Mouse (Mus musculus) midbrain, embryonic 16.5 days (tissue): ENCODE measurements at regions not wholly inside any gene's neighbourhood (a gene's known extent, or its start where the extent isn't known, plus 50 kb on each side); places are given as distances from the start of the nearest gene placed in this dataset.

Experiments used
- ATAC-seq: fragments of 200-750 bp; cut with Nextera tagmentation; 2 replicates; pipeline ENCODE4 v1.8.0; 2017; ENCODE audit warnings: moderate TSS enrichment
- H3K27ac ChIP-seq: fragments of 300-500 bp; sonication (generic); 2 replicates; pipeline ENCODE4 v1.5.1; 2014; ENCODE audit warnings: mild to moderate bottlenecking, low read length, mixed read lengths
- H3K27me3 ChIP-seq: fragments of 300-500 bp; sonication (generic); 2 replicates; pipeline ENCODE4 v1.6.1; 2014; ENCODE audit warnings: low read depth, low read length, mixed read lengths; ENCODE audit not compliant: control insufficient read depth, insufficient read depth
- H3K36me3 ChIP-seq: fragments of 300-500 bp; sonication (generic); 2 replicates; pipeline ENCODE4 v1.6.1; 2014; ENCODE audit warnings: mild to moderate bottlenecking, low read length, moderate library complexity, mixed read lengths; ENCODE audit not compliant: control insufficient read depth, insufficient read depth
- H3K4me1 ChIP-seq: fragments of 300-500 bp; sonication (generic); 2 replicates; pipeline ENCODE4 v1.6.1; 2014; ENCODE audit warnings: mild to moderate bottlenecking, low read length, mixed read lengths; ENCODE audit not compliant: control insufficient read depth, insufficient read depth
- H3K4me2 ChIP-seq: fragments of 300-500 bp; sonication (generic); 2 replicates; pipeline ENCODE4 v1.6.1; 2014; ENCODE audit warnings: mild to moderate bottlenecking, low read length, mixed read lengths
- H3K4me3 ChIP-seq: fragments of 300-500 bp; sonication (generic); 2 replicates; pipeline ENCODE4 v1.5.1; 2014; ENCODE audit warnings: low read depth, mild to moderate bottlenecking, low read length, moderate library complexity, mixed read lengths
- H3K9ac ChIP-seq: fragments of 300-500 bp; sonication (generic); 2 replicates; pipeline ENCODE4 v1.6.1; 2014; ENCODE audit warnings: low read depth, low read length, mixed read lengths
- H3K9me3 ChIP-seq: fragments of 300-500 bp; sonication (generic); replicated peaks from 2 replicates; pipeline ENCODE4 v1.6.1; 2014; ENCODE audit warnings: mild to moderate bottlenecking, low read length, mixed read lengths; ENCODE audit not compliant: control insufficient read depth, poor library complexity, severe bottlenecking
- WGBS: fragments of 180-500 bp; shearing (Covaris S2); extraction: QIAGEN DNeasy Blood & Tissue Kit; methylation state at CpG from one replicate; pipeline ENCODE4 v1.1.7; 2014; 5-methylcytosine and 5-hydroxymethylcytosine counted together

- H3K4me1 ChIP-seq = peaks cover 13% of the 10 kb centered on the region
- WGBS = 94% methylated on average over 4 of the region's 4 CpGs
Observed at GRCm38 (mm10) chr13:54311327-54312026, 59.7 kb upstream of the Cplx2 start.

GRCm38 (mm10) chr13:54312405-54313185 is 58.6 kb upstream of the Cplx2 start:
- no peak for ATAC-seq
- no peaks in the 10 kb centered on the region for H3K9me3 ChIP-seq
- peaks cover 11% of the 10 kb centered on the region for H3K4me1 ChIP-seq
- 86% methylated on average over 18 of the region's 18 CpGs for WGBS
- no peak overlapping the region for H3K4me3 ChIP-seq
- no peaks in the 10 kb centered on the region for H3K27me3 ChIP-seq
- no peak overlapping the region for H3K9ac ChIP-seq
- no peak overlapping the region for H3K27ac ChIP-seq
- no peak overlapping the region for H3K4me2 ChIP-seq
- H3K36me3 ChIP-seq = peaks cover 5% of the 10 kb centered on the region; the same call in 1 of the 2 replicates

More at GRCm38 (mm10) chr13:54311327-54312026, 59.7 kb upstream of the Cplx2 start:
- no peaks in the 10 kb centered on the region for H3K27me3 ChIP-seq
- no peak overlapping the region for H3K27ac ChIP-seq
- no peak overlapping the region for H3K4me3 ChIP-seq
- H3K9ac ChIP-seq = no peak overlapping the region
- no peaks in the 10 kb centered on the region for H3K9me3 ChIP-seq
- no peak for ATAC-seq
- no peak overlapping the region for H3K4me2 ChIP-seq
- H3K36me3 ChIP-seq = peaks cover 5% of the 10 kb centered on the region; the same call in 1 of the 2 replicates

GRCm38 (mm10) chr13:54315333-54315732 is 55.8 kb upstream of the Cplx2 start:
- no peak overlapping the region for H3K27ac ChIP-seq
- H3K27me3 ChIP-seq = no peaks in the 10 kb centered on the region
- H3K9me3 ChIP-seq = no peaks in the 10 kb centered on the region
- H3K9ac ChIP-seq = no peak overlapping the region
- no peak overlapping the region for H3K4me2 ChIP-seq
- ATAC-seq = no peak
- H3K4me3 ChIP-seq = no peak overlapping the region
- H3K4me1 ChIP-seq = 0 out of 2 replicates have a peak, but pooled peaks cover 2% of the 10 kb centered on the region
- H3K36me3 ChIP-seq = peaks cover 5% of the 10 kb centered on the region; the same call in 1 of the 2 replicates
- 93% methylated on average over 3 of the region's 3 CpGs for WGBS

DNA sequence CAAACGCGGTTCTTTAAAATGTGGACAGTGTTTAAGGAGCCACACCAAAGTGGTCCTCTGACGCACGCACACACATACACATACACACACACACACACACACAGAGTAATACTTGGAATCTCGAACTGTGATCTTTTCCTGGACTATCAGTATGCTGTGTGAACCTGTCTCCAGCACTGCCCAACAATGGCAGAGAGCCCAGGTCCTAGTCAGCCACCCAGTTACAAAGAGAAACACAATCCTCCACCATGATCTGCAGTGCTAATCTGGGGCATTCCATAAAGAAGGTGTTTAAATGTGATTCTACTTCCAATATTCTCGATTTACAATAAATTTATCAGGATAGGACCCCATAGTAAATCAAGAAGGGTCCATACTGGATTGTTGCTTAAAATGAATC is 54.2 kb upstream of the Cplx2 start:
- H3K4me2 ChIP-seq = no peak overlapping the region

DNA sequence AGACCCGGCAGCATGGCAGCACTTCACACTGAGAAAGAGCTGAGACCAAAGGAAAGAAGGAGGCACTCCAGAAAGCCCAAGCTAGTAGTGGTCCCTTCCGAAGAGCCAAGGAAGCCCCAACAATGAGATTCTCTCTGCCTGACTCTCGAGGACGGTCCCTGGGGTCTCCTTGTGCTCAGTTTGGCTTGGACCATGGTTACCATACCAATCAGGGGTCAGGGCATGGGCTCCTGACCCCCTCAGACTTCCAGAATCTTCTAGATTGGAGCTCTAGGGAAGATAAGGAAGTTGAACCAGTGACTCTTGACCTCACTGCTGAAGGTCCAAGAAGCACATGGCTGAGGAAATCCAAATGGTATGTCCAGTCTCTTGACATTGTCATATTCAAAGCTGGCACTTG is 53.0 kb upstream of the Cplx2 start:
- no peak overlapping the region for H3K4me3 ChIP-seq
- H3K4me2 ChIP-seq = no peak overlapping the region
- WGBS = 95% methylated on average over 4 of the region's 4 CpGs
- 0 out of 2 replicates have a peak, but pooled peaks cover 2% of the 10 kb centered on the region for H3K36me3 ChIP-seq
- H3K27me3 ChIP-seq = no peaks in the 10 kb centered on the region
- H3K9ac ChIP-seq = no peak overlapping the region
- no peaks in the 10 kb centered on the region for H3K4me1 ChIP-seq
- no peak for ATAC-seq
- no peaks in the 10 kb centered on the region for H3K9me3 ChIP-seq
- no peak overlapping the region for H3K27ac ChIP-seq

More for the DNA sequence above, 54.2 kb upstream of the Cplx2 start:
- Histone ChIP-seq H3K27ac (no peak overlapping the region), H3K36me3 (peaks cover 3% of the 10 kb centered on the region; the same call in 1 of the 2 replicates), H3K4me3 (no peak overlapping the region), H3K9ac (no peak overlapping the region), H3K4me1 (no peaks in the 10 kb centered on the region), H3K27me3 (no peaks in the 10 kb centered on the region), H3K9me3 (no peaks in the 10 kb centered on the region)
- no peak for ATAC-seq
- 94% methylated on average over 6 of the region's 6 CpGs for WGBS

DNA sequence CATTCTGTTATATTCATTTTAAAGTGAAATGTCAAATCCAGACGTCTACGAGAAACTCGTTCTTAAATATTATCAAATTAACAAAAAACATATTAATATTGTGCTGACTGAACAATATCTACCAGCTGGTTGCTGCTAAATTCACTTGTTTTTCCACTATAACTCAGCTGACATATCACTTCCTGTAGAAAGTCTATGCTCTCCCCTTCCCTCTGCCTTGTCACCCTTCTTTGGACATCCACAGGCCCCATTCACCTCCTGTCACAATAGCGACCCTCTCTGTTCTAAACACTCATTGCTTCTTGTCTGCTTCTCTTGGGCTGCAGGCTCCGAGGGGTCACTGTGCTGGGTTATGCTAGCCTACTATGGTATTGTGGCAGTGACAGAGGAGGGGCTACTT is 52.5 kb upstream of the Cplx2 start:
- ATAC-seq = no peak
- 0 out of 2 replicates have a peak, but pooled peaks cover 2% of the 10 kb centered on the region for H3K36me3 ChIP-seq
- 87% methylated on average over 5 of the region's 5 CpGs for WGBS

GRCm38 (mm10) chr13:54320212-54320611 is 50.9 kb upstream of the Cplx2 start:
- WGBS = 77% methylated on average over 9 of the region's 9 CpGs
- H3K4me3 ChIP-seq = no peak overlapping the region
- no peak overlapping the region for H3K9ac ChIP-seq
- ATAC-seq = no peak
- no peaks in the 10 kb centered on the region for H3K27me3 ChIP-seq
- H3K27ac ChIP-seq = no peak overlapping the region
- H3K4me1 ChIP-seq = peaks cover 4% of the 10 kb centered on the region; the same call in 1 of the 2 replicates
- H3K9me3 ChIP-seq = no peaks in the 10 kb centered on the region
- H3K4me2 ChIP-seq = no peak overlapping the region
- H3K36me3 ChIP-seq = no peaks in the 10 kb centered on the region

More for the DNA sequence above, 52.5 kb upstream of the Cplx2 start:
- no peak overlapping the region for H3K27ac ChIP-seq
- no peaks in the 10 kb centered on the region for H3K27me3 ChIP-seq
- H3K9ac ChIP-seq = no peak overlapping the region
- no peak overlapping the region for H3K4me2 ChIP-seq
- H3K9me3 ChIP-seq = no peaks in the 10 kb centered on the region
- H3K4me3 ChIP-seq = no peak overlapping the region
- H3K4me1 ChIP-seq = no peaks in the 10 kb centered on the region; the same call in 1 of the 2 replicates

- Histone ChIP-seq H3K9me3 (no peaks in the 10 kb centered on the region), H3K4me3 (no peak overlapping the region), H3K36me3 (no peaks in the 10 kb centered on the region), H3K27ac (no peak overlapping the region), H3K4me1 (peaks cover 12% of the 10 kb centered on the region), H3K9ac (no peak overlapping the region), H3K27me3 (no peaks in the 10 kb centered on the region), H3K4me2 (no peak overlapping the region)
- no peak for ATAC-seq
- WGBS = 87% methylated on average over 14 of the region's 14 CpGs
Observed at GRCm38 (mm10) chr13:54321011-54321410, 50.1 kb upstream of the Cplx2 start.
